Mouse (Mus musculus) brain, embryonic 14.5 days (tissue): ENCODE measurements around the gene Cdca7l. TPM values are rescaled to one million over a fixed set of nuclear protein-coding genes. Genes with fewer than 3 reads are reported as not detected.

Experiments used
- DNase-seq: peaks from one replicate; pipeline ENCODE4 v3.0.0-alpha.2; 2011; ENCODE audit warnings: low read depth
- CTCF ChIP-seq: fragments of 200-500 bp; IDR thresholded peaks from 2 replicates; pipeline ENCODE4 v1.5.1; 2012; ENCODE audit warnings: inconsistent platforms, mild to moderate bottlenecking, moderate library complexity, borderline replicate concordance; ENCODE audit not compliant: insufficient read depth, insufficient read length; ENCODE audit errors: extremely low read depth
- POLR2A ChIP-seq: fragments of 200-500 bp; IDR thresholded peaks from 2 replicates; pipeline ENCODE4 v1.6.1; 2012; ENCODE audit warnings: mild to moderate bottlenecking, inconsistent platforms, borderline replicate concordance; ENCODE audit not compliant: poor library complexity, insufficient read depth, insufficient read length, severe bottlenecking; ENCODE audit errors: extremely low read depth
- polyA plus RNA-seq: library from polyadenylated mRNA; depleted of rRNA; stranded (reverse); fragments of >200 nt; gene quantifications from 2 replicates; pipeline ENCODE4 v1.2.3, GENCODE M21; 2012

Cdca7l gene
- polyA plus RNA-seq, 1 experiment: 5.6 TPM

DNA sequence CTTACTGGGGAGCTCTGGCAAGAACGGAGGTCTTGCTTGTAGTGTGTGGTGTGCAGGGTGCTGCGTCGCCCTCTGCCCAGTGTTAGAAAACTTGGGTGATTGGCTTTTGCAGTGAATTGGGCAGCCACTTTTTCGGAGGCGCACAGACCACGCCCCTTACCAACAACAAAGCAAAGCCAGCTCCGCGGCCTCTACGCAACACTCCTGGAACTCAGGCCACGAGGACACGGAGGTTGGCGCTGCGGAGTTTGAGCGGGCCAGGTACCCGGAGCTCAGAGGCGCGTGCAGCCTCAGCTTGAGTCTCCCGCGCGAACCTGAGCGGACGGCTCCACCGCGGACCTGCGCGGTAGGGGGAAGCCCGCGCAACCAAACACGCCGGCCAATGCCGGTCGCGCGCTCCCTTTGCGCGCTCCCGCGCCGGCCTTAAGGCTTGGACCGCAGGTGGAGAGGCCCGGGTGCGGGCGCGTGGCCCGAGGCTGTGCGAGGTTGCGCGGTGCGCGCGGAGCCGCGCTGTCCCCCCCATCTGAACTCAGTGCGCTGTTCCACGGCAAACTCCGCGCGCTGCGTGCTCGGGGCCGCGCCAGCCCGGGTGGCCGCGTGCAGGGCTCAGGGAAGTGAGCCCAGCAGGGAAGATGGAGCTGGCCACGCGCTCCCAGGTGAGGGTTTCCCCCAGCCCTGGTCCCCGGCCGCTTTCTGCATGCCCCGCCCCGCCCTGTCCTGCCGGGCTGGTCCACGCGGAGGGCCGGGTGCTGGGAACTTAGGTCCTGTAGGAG, 39.4 kb downstream of the Cdca7l start:
- TF ChIP-seq CTCF: no peak
- peak; percentile 48; the same call in 1 of the 2 replicates for TF ChIP-seq POLR2A

DNA sequence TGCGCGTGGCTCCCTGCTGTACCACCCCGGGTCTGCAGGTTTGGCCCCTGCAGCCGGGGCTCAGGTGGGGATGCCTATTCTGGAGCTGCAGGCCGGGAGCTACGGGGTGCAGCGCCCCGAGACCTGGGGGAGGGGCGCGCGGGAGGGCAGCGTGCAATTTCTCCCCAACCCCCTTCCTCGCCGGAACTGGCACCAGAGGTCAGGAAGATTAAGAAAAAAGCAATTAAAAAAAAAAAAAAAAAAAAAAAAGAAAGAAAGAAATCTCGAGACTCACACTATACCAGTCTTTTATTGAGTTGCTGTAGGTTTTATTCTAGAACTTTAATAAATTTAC, 40.0 kb downstream of the Cdca7l start:
- DNase-seq: no peak
- TF ChIP-seq POLR2A (no peak), CTCF (no peak)

More for the DNA sequence above, 39.4 kb downstream of the Cdca7l start:
- DNase-seq: peak; percentile 85

DNA sequence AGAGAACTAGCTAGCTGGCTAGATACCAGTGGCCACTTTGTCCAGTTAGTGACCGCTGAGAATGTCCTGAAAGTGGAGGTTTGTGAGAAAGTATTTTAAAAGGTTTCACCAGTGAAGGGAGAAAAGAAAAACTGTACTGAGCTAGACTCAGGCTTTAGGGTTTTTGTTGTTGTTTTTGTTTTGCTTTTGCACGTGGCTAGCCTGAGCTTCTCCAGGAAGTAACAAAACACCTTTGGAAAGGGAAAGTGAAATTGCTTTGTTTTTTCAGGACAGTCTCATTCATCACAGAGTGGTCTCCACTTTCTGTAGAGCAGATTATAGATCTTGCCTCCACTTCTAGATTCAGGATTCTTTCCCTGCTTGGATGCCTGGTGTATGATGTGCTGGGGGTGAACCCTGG, 40.8 kb downstream of the Cdca7l start:
- no peak for TF ChIP-seq POLR2A
- no peak for TF ChIP-seq CTCF
- no peak for DNase-seq

DNA sequence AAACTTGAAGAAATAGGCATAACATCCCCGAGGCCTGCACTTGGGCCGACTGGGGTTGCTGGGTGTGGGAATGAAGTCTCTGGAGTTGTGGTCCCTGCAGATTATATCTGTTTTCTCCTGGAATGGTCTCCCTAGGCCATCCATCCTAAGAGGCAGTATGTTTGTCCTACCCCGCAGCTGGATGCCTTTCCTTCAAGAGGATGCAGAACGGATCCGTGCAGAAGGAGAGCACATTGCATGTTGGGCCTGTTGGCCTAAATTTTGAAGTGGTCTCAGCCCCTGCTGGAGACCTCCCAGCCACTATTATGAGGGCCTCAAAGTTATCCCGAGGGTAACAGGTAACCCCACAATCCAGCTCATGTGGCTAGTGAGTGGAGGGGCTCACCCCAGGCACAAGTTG, 44.5 kb downstream of the Cdca7l start:
- DNase-seq: no peak
- no peak for TF ChIP-seq POLR2A
- TF ChIP-seq CTCF: no peak

DNA sequence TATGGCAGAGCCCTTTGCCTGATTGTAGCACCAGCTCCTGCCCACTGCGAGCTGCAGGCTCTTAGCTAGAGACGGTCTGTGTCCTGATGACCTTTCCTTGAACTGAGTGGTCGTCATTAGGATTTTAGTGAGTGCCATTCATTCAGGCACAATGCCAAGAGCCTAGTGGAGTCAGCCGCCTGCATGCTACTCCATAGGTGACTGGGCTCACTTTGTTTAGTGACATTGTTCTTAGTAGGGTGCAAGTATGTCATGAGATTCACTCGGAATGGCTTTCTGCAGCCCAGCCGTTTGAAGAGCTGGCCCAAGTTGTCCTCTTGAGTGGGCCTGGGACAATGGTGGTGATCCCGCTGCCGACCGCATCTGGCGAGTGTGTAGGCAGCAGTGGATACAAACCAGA, 46.4 kb downstream of the Cdca7l start:
- peak; percentile 12 for DNase-seq
- TF ChIP-seq POLR2A (no peak), CTCF (no peak)

DNA sequence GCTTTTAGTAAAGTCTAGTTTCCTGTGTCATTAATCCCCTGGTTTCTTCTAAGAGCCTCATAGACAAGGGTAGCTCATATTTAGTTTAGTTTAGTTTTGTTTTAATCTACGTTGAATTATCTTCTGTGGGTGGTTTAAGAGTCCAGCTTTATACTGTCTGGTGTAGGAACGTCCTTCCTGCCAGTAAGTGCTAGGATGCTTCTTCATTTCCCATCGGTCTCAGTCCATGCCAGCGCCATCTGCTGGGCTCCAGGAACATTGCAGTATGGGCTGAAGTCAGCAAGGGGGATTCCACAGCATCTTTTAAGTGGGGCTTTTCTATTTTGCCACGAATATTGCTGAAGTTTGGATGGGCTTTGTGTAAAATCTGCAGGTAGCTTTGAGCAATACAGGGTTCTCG, 49.2 kb downstream of the Cdca7l start:
- peak; percentile 96 for TF ChIP-seq CTCF
- TF ChIP-seq POLR2A: no peak
- DNase-seq: peak; percentile 77

DNA sequence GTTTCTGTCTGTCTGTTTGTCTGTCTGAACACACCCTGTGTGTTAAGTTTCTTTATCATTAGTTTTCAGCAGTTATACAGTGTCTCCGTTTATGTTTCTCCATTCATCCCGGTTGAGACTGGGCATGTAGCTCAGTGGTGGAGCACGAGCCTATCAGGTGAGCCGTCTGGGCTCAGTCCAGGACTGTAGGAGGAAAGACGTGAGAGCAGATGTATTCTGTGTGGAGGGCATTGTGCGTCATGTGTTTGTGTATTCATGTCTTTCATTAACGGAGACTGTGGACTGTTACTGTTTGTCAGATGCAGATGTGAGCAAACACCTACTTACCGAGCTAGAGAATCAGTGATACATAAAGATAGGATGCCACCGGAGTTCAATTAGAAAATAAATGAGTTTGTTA, 52.9 kb downstream of the Cdca7l start:
- TF ChIP-seq CTCF: no peak
- TF ChIP-seq POLR2A: no peak
- DNase-seq: no peak

DNA sequence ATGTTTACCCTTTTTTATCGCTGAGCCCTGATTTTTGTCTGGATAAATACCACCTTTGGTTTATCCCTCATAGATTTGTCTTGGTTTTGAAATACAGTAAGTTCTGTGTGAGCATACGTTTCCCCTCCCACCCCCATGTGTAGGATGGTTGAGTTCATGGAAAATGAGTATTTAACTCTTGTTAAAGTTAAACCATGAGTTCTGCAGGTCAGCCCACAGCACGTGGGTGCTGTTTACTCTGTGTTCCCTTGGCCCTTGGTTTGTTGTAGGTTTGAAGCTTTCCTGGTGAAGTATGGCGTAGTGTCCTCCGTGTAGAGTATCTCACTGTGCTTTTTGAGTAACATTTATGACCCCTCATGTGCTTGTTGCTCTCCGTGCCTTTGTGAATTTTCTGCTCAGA, 53.8 kb downstream of the Cdca7l start:
- TF ChIP-seq CTCF: no peak
- no peak for TF ChIP-seq POLR2A
- DNase-seq: no peak

DNA sequence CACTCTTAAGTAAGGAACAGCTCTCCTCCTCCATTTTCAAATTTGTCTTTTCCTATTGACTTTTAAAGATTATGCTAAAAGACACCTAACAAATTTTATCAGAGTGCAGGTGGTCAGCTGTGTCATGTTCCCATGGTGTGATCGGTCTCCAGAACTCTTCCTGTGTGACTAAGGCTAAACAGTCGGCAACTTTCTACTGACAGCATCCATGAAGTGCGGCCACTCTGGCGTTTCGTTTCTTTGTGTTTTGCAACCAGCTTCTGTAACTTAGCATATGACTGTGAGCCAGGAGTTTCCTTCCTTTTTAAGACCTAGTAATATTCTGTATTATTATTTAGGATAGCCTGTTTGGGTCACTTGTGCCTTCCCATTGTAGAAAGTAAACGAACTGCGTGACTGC, 56.8 kb downstream of the Cdca7l start:
- no peak for TF ChIP-seq POLR2A
- no peak for TF ChIP-seq CTCF
- no peak for DNase-seq

DNA sequence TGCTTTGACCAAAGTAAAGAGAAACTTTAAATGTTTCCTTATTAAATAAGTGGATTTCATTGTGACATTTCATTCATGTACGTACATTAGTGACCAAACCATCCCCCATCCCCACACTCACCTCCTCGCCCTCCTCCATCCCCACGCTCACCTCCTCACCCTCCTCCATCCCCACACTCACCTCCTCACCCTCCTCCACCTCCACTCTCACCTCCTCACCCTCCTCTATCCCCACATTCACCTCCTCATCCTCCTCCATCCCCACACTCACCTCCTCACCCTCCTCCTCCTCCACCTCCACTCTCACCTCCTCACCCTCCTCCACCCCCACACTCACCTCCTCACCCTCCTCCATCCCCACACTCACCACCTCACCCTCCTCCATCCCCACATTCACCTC, 57.2 kb downstream of the Cdca7l start:
- TF ChIP-seq CTCF: no peak
- no peak for TF ChIP-seq POLR2A
- DNase-seq: no peak

DNA sequence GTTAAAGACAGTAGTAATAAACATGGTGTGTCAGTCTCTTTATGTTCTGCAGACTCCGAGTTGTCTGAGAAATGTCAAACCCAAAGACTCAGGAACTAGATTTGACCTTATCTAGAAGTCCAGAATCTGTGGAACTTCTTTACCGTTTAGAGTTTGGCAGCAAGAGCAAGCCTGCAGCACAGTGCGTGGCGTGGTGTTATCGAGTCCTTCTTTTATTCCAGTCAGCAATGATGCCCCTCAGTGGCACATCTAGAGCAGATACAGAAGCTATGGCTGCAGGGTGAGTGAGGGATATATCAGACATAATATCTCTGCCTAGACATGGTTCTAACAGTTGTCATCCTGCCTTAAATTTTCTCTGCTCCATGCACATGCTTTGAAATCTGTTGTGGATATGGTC, 58.6 kb downstream of the Cdca7l start:
- no peak for DNase-seq
- TF ChIP-seq CTCF (no peak), POLR2A (no peak)
